In the genomic region with DNA sequence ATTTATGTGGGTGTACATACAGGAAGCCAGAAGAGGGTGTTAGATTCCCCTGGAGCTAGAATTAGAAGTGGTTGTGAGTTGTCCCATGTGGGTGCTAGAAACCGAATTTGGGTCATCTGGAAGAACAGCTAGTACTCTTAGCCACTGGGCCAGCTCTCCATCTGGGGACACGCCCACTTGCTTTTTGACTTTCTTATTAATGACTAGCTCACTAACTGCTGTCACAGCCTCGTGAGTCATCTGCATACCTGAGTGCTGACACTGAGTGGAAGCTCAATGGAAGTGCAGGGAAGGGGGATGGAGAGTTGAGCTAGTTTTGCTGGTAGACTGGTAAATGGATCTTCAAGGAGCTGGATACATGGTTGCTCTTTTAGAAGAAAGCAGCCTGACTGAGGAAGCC, we compare ENCODE assay signal across 14 mouse cellular contexts. TPM values are rescaled to one million over a fixed set of nuclear protein-coding genes. Genes with fewer than 3 reads are reported as not detected.
DNase-seq lines count a peak whose midpoint lies in the region.
"Had no signal": no experiment of that assay in that cellular context is flagged by ENCODE, and none has a peak within 500 bp of the region (broad histone marks: within the 10 kb centered on the region; RNA-seq: fewer than 3 reads in every experiment).

No protein-coding gene starts in this region.

- DNase-seq in gastrocnemius, adult 18-20 months (ENCODE audit: low spot score): peak; percentile 70
- no peak for DNase-seq in gastrocnemius, adult 8-10 months (ENCODE audit: low spot score in 2 of 2)
- DNase-seq in lung, postnatal 36 days: peak; percentile 30
- DNase-seq in lung, postnatal 10 days: no peak
- DNase-seq in Muller cell, postnatal 12 days (ENCODE audit: inconsistent ontology term): peak; percentile 62
- peak; percentile 62 for DNase-seq in skeletal muscle tissue, adult 2 months (ENCODE audit: low read depth, low spot score)
- DNase-seq in cerebellum, postnatal 4 days (ENCODE audit: low spot score in 2 of 2): no peak
- DNase-seq: cerebellum, adult 2 months; heart, postnatal 36 days; kidney, adult 11 months; spleen, adult 18-20 months; thymus, postnatal 14 days had no signal

RNA-seq across cellular contexts. Expression of a gene that starts 26.1 kb away (rescaled TPM):
- total RNA-seq in gastrocnemius, adult 18-20 months (2021): 1,000 to 10,000 TPM; 5,214 to 6,251 TPM
- total RNA-seq in gastrocnemius, adult 8-10 months (2022): 1,000 to 10,000 TPM; 3,053 to 3,564 (median 3,434) TPM
- total RNA-seq: common myeloid progenitor, adult 5-6 weeks; megakaryocyte, adult 5-6 weeks had no signal

RNA-seq across cellular contexts. Expression of a gene that starts 32.0 kb away (rescaled TPM):
- 10 to 100 TPM; 47.5 to 80.8 TPM for total RNA-seq in gastrocnemius, adult 18-20 months (2021)
- total RNA-seq in gastrocnemius, adult 8-10 months (2022): 10 to 100 TPM; 29.4 to 66.8 (median 49.7) TPM
- total RNA-seq: common myeloid progenitor, adult 5-6 weeks; megakaryocyte, adult 5-6 weeks had no signal

Comparison
In these comparisons a context has a peak if more than half of its experiments do, and no peak if none do; other contexts are left out.
1. DNase-seq: peak in gastrocnemius, adult 18-20 months (single experiment), lung, postnatal 36 days (single experiment), Muller cell, postnatal 12 days (single experiment) and skeletal muscle tissue, adult 2 months (single experiment); none in gastrocnemius, adult 8-10 months (0 of 2), lung, postnatal 10 days (single experiment) and cerebellum, postnatal 4 days (0 of 2).